Mouse (Mus musculus): ENCODE measurements around the gene Gprc5b. TPM values are rescaled to one million over a fixed set of nuclear protein-coding genes. Genes with fewer than 3 reads are reported as not detected.

The Gprc5b gene
- polyA plus RNA-seq, 1 experiment: 56.2 TPM

DNA sequence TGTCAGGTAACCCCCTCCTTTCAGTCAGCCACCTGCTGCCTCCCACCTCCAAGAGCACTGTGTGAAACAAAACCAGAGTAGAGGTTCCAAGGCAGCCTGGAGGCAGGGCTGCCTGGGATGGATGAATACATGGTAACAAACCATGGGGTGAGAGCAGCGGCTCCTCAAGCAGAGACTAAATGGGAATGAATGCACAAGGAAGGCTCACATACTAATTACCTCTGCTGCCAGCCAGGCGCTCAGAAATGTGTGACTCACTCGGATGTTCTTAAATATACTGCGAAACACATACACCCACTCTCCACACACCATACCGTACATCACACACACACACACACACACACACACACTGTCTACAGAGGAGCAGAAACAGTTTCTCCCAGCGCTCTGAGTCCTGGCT, 4.7 kb downstream of the Gprc5b start:
- DNase-seq (ENCODE audit: low read depth): no peak

DNA sequence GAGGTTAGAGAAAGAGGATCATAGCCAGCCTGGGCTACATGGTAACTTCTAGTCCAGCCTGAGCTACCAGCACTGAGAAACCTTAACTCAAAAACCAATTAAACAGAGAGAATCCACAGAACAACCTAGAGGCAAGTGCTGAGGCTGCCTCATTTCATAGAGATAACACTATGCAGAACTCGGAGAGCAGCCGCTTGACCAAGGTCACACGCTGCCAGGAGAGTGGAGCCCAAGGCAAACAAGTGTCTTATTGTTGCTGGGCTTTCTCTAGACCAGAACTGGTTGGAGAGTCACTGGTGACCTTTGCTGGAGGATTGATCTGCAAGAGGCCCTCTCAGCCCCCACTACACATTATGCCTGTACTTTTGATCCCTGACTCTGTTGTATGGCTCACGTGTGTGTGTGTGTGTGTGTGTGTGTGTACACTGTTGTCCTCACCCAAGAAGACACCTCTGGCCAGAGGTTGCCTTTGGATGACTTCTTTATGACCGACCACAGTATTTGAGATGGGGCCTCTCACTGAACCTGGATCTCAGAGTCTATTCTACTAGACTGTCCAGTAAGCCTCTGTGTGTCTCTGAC, 5.6 kb downstream of the Gprc5b start:
- no peak for DNase-seq (ENCODE audit: low read depth)

DNA sequence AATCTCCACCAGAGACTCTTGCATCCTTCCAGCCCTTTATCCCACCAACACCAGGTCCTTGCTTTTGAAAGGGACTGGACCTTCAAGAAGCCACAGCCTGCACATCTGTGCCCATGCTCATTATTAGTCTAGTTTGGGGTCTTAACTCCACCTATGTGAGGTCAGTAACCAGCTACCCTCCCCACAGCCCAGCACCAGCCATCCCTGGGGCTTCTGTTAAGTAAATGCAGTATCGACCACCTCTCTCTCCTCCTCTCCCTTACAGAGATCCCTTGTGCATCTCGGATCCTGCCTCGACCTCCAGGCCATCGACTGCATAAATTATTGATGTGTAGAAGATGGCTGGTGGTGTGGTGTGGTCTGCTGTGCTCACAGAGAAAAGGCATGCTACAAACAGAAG, 8.6 kb downstream of the Gprc5b start:
- DNase-seq (ENCODE audit: low read depth): no peak

DNA sequence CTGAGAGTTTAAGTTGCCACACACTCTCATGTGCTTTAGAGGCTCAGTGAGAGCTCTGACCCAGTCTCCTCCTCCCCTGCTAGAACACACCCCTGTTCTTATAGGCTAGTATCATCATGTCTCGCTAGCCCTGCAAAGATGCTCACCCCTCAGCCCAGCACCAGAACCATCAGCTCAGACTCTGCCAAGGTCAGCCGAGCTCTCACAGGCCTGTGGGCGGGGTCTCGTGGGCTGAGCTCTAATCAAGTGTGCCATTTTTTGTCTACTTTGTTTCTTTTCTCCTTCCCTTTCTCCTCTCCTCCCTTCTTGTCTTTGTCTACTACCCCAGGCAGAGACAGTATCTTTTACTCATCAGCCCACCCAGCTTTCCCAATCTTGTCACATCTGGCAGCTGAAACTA, 9.2 kb downstream of the Gprc5b start:
- no peak for DNase-seq (ENCODE audit: low read depth)

DNA sequence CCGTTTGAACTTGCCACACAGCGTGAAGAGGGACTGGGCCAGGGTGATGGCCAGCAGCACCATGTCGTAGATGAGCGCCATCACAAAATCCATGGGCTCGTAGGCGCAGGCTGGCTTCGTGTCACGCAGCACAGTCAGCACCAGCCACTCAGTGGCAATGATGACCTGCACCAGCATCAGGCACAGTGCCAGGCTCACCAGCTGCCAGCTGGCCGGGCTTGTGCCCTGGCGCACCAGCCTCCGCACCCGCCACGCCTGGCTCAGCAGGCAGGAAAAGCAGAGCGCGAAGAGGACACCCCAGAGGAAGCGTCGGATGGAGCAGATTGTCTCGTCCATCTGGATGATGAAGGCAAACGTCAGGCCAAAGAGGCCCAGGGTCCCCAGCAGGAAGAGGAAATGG, 11.1 kb downstream of the Gprc5b start:
- no peak for DNase-seq (ENCODE audit: low read depth)

DNA sequence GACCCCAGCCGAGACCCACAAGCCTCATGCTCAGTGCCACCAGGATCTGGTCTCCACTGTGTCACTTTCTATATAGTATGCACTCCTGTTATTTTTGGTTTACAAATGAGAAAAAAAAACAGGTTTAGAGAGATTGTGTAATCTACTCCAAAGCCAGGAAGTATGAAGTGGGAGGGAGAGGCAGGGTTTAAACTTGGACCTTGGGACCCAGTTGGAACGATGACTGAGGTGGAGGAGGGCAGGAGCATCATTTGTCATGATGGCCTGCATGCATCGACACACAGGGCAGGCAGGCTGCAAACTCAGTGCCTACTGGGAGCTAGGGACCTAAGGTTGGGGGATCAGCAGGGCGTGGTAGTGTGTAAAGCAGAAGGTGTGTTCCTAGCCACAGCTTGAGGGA, 12.4 kb downstream of the Gprc5b start:
- peak; percentile 45 for DNase-seq (ENCODE audit: low read depth)

DNA sequence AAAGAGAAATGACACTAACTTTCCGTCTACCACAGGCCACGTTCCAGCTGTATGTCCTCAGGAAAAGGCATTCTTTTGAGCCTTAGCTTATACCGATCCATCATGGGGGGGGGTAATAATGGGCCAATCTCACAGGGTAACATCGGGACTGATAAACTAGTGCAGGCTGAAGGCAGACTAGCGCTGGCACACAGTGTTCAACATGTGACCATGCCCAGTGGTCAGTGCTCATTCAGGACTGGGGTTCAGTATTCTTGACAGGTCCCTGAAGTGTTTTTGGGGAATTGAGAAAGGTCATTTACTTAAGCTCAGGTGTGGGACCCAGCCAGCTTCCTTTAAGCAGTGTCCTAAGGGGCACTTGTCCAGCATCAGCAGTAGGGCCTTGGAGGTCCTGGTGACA, 13.2 kb downstream of the Gprc5b start:
- no peak for DNase-seq (ENCODE audit: low read depth)

DNA sequence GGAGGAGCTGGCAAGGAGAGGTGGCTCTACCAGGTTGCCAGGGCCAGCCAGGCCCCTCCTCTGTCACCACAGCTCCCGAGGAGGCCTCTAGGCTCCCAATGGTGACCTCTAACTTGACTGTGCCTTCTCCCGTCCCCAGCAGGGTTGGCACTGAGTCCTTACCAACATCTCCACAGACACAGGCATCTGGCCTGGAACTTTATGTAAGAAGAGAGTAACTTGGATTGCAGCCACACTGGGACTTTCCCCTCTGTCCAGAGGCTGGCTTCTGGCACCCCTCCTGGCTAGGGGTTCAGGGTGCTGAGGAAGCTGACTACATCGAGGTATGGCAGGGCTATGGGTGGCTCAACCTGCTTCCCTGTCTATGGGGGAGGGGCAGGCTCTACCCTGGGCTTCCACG, 13.7 kb downstream of the Gprc5b start:
- DNase-seq (ENCODE audit: low read depth): no peak

DNA sequence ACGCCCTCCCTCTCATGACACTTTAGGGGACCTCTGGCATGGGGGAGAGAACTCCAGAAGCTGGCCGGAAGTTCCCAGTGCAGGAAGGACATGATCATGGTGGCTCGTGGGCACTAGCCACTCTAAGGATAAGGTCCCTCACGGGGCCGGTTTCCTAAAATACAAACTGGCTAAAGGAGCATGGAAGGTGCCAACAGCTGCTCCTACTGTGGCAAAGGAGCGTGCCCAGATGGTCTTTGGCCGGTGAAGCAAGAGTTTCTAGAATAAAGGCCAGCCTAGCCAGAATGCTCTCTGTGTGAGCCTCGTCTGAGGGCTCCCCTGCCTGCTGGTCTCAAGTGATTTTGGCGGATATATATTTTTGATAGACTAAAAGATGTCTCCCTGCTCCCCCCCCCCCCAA, 15.3 kb downstream of the Gprc5b start:
- DNase-seq (ENCODE audit: low read depth): no peak

DNA sequence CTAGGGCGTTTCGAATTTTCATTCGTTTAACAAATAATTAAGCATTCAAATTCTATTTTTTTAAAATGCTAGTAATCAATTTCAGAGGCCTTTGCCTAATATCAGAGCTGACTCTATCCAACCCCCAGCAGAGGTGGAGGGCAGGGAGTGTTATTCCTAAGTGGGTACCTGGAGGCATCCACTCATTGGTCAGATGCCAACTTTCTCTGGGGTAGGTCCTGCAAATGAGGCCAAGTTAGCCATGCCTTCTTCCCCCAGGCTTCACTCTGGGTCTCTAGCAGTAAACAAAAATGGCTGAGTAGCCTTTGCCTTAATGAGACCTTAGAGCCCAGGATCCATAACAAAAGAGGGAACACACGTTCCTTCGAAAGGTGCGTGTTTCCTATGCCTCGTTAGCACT, 15.9 kb downstream of the Gprc5b start:
- DNase-seq (ENCODE audit: low read depth): no peak

DNA sequence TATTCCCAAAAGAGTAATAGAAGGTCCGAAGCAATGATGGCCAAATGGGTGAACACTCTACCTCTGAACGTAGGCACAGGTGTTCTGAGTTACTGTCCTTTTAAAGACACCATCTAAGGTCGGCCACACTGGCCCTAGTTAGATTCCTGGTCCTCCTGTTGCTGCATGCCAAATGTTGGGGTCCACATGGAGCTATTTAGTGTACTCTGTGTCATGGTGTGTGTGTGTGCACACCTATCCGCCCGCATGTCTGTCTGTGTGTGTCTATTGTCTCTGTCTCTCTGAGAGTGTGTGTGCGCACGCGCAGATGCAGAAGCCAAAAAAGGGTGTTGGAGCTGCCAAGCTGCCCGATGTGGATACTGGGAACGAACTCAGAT, 17.9 kb downstream of the Gprc5b start:
- no peak for DNase-seq (ENCODE audit: low read depth)

DNA sequence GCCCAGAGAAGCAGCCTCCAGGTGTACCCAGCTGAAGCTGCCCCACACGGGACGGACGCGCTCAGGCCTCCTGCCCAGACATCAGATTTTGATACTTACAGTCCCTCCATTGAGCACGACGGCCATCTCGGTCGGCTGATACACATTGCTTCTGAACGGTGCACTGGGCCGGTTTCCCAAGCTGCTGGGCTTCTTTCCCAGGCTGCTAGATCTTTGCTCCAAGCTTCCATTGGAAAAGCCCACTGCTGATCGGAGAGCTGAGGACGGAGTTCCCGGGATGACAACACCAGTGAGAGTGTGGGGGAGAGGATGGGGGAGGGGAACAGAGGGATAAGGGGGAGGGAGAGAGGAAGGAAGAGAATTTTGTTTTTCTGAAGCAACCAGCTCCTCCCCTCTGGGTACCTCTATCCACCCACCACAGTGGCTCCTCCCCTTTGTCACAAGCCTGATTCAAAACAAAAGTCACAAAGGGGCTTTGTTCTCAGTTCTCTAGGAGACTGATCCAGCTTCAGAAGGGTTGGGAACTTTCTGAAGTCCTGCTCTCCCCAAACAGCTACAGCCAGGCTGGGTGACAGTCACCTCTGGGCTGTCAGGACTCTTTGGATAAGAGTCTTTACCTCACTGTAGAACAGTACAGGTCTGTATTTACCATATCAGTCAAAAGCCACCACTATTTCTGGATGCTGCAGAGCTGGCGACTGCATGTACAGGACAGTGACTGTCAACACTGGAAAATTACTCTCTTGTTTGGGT, 18.4 kb downstream of the Gprc5b start:
- DNase-seq (ENCODE audit: low read depth): no peak

DNA sequence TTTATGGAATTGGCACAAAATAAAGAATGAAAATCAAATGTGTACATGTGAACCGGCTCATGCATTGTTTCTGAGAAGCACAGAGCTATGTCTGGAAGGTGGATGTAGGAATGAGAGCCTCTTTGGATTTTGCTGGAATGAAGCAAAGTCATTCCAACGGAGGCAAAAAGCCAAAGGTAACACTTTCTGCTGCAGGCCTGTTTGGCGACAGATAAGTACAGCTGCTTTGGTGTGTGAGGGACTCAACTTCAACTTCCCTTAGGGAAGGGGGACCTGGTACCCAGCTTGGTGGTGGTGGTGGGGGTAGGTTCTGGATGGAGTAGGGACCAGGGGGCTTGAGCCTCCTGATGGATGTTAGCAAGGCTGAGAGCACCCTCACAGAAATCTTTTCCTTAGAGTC, 19.2 kb downstream of the Gprc5b start:
- no peak for DNase-seq (ENCODE audit: low read depth)

DNA sequence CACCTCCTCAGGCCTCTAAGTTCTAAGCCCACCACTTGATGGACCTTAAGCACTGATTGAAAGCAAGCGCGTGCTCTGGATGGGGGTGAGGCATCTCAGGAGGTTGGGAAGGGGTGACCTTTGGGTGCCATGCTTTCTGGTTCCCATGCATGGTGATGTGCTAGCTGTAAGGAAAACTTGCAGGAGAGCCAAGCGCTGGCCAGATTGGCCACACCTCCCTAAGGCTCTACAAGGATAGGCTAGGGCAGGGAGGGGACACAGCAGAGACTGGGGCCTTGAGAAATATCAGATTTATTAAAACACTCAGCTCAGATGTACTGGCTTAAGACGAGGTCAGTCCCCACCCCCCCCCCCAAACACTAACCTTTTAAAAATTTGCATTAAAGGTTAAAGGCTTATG, 21.6 kb downstream of the Gprc5b start:
- DNase-seq (ENCODE audit: low read depth): no peak

DNA sequence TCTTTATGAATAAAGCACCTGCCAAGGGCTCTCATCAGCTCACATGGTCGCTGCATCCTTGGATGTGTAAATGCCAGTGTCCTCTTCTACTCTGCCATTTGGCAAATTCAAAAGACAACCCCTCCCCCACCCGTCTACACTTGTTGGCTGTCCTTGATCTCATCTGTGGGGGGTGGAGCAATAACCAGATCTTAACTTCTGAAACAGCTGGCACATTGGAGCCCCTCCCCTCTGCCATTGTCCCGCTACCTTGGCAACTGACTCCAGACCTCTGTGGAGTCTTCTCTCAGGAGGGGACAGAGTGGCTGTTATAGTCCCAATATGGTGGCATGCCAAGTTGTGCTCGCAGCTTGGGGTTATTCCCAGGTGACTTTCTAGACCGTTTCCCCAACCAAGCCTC, 22.7 kb downstream of the Gprc5b start:
- no peak for DNase-seq (ENCODE audit: low read depth)

DNA sequence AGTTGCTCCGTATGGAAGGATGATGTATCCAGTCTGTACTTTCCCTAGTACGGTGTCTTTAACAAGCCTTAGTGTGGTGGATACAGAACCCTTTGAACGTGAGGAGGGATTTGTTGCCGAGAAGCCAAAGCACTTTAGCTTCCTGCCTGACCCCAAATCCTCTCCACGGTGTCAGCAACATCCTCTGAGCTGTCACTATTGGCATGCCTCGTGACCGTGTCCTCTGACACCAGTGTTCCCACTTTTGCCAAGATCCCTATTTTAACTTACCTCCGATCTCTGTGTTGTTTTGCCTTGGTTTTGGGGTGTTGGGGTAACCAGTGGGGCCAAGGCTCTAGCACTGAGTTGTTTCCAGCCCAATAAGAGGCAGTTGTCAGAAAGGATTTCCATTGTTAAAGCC, 23.5 kb downstream of the Gprc5b start:
- DNase-seq (ENCODE audit: low read depth): no peak

DNA sequence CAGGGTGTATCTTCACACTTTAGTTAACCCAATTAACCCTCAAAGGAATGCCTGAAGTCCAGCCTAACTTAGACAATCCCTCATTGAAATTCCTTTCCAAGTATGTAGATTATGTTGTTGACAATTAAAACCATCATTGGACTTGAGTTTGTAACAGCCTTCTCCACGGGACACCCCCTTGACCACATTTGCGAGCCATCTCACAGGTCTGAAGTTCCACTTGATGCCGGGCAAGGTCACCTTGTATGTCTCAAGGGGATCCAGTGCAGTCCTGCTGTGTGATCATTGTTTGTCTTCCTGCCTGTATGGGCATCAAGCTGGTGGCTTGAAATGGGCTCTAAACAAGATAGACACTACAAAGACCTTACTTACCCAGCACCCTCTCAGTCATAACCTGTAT, 26.1 kb downstream of the Gprc5b start:
- no peak for DNase-seq (ENCODE audit: low read depth)

DNA sequence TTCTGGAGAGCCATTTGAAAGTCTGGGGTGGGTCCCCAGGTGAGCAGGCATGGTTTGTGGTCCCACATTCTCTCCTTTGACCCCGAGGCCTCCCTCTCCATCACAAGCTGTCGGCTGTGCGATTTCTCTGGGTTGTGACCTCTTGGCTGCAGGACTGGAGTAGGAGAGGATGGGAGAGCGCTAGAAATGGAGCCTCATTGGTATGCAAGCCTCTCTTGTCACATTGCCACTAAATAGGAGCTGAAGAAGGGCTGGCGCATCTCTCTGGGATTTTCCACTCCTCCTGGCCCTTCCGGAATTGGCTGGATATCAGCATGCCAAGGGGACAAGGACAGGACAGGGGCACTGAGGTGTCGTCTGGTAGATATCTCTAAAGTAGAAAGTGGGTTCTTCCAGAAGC, 29.8 kb downstream of the Gprc5b start:
- no peak for DNase-seq (ENCODE audit: low read depth)

DNA sequence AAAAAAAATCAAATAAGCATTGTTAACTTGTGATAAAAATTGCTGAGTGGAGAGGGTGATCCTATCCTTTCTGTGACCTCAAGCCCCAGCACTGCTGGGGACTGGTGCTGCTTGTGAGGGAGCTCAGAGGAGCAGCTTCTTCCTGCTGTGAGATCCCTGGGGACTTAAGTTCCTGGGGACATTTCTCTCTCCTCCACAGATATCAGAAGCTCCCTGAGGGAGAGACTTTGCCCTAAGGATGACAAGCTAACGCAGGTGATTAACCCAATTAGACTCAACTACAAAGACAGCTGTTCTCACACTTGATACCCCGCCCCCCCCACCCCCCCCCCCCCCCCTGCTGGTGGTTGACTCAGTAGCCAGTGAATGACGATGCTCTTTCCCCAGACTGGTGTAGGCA, 30.2 kb downstream of the Gprc5b start:
- DNase-seq (ENCODE audit: low read depth): no peak

DNA sequence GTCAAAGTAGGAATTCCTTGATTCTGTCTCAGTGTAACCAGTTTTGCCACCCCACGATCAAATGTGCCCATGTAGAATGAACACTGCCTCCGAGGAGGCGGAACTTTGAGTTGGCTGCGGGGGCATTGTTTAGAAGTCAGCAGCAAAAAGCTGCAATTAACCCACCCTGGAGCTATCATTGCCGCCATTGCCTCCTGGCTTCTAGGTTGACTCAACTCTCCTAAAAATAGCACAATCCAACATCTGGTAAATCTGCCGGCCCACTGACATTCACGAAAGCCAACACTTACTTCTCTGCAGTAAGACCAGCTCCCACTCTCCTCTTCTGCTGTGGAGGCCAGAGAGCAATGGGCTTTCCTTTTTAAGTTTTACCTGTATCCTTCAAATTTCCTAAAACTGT, 35.8 kb downstream of the Gprc5b start:
- DNase-seq (ENCODE audit: low read depth): no peak

DNA sequence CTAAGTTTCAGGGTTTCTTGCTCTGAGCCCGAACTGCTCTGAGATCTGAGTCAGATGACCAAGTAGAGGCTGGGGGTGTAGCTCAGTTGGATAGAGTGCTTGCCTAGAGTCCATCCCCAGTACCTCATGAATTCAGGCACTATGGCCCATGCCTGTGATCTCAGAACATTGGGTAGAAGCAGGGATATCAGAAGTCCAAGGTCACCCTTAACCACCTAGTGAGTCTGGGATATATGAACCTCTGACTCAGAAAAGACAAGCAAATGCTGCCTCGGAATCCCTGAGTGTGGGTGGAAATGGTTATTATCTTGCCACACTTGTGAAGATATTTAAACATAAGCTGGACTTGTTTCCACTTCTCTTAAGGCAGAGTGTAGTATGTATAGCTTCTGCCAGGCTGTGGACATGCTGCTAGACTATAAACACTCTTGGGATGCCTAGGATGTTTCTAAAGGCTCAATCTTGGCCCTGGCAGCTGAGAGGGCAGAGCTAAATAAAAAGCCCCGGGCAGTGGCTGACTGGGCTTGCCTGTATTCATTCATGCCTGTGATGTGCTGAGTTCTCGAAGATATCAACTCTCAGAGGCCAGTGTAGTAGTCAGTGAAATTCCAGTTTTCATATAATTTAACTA, 38.3 kb downstream of the Gprc5b start:
- DNase-seq (ENCODE audit: low read depth): no peak

DNA sequence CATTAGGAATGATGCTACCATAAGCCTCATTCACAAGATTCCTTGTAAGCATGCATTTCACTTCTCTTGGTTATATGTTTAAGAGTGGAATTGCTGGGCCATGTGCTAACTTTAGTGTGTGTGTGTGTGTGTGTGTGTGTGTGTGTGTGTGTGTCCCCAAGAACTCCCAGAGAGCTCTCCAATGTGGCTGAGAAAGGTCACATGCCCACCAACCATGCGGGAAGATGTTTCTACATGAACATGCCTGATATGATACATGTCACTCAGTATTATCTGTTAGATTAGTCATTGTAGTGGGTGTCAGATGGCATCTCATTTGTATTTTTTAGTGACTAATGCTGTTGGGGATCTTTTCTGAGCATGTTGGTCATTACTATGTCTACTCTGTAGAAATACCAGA, 40.0 kb downstream of the Gprc5b start:
- DNase-seq (ENCODE audit: low read depth): no peak

DNA sequence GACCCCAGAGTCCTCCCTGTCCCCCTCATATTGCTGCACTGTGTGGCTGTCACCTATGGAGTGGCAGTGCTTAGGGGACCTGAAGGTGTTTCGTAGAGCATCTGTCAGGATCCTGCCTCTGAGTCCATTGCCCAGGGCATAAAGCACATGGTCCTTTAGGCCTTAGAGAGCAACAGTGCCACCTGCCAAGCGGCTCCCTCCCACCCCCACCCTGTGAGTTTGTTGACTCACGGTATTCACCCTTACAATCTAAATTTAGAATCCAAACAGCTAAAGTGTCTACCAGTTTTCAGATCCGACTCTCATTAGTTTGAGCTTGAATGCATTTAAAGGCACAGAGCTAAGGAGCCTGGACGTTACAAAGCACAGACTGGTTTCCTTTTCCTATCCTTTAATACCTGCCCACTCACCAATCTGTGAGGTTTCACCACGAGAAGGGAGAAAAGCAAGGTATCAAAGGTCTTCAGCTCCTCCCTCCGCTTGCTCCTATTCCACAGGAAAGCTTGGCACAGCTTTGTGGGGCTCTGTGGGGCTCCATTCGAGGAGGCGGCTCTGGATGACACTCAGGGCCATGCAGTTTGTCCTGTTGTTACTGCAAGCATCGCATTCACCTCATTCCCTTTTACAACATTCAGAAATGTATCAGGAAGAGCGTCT, 41.3 kb downstream of the Gprc5b start:
- no peak for DNase-seq (ENCODE audit: low read depth)
